Mouse (Mus musculus): ENCODE results near the gene Rasgef1b. TPM values are rescaled to one million over a fixed set of nuclear protein-coding genes. Genes with fewer than 3 reads are reported as not detected.
A peak's percentile ranks its signal among the peaks of the same experiment; 100 is the strongest.

Rasgef1b gene
- polyA plus RNA-seq, 1 experiment from 2014 or later, result 6.5 TPM

GRCm38 (mm10) chr5:99267338-99267737 is 461.5 kb downstream of the Rasgef1b start:
- Histone ChIP-seq H3K4me2 (ENCODE audit: low read depth, low read length) (no peak overlapping the region), H3K27ac (replicated peaks; ENCODE audit: low read depth, low read length) (no peak overlapping the region), H3K9ac (ENCODE audit: low read depth, low read length) (no peak overlapping the region), H3K9me3 (ENCODE audit: control insufficient read depth, low read length) (no peaks in the 10 kb centered on the region), H3K36me3 (ENCODE audit: control insufficient read depth, insufficient read depth, low read length) (no peaks in the 10 kb centered on the region), H3K4me1 (ENCODE audit: control insufficient read depth, insufficient read depth, low read length) (no peaks in the 10 kb centered on the region), H3K4me3 (ENCODE audit: low read depth, low read length) (no peak overlapping the region), H3K27me3 (replicated peaks; ENCODE audit: control insufficient read depth, insufficient read depth, low read length) (no peaks in the 10 kb centered on the region)
- ATAC-seq (ENCODE audit: low read depth) (no peak), DNase-seq (ENCODE audit: low spot score) (no peak)
- 88% methylated on average over 5 of the region's 5 CpGs for WGBS

GRCm38 (mm10) chr5:99266301-99266700 is 462.6 kb downstream of the Rasgef1b start:
- Histone ChIP-seq H3K4me1 (ENCODE audit: control insufficient read depth, insufficient read depth, low read length) (no peaks in the 10 kb centered on the region), H3K36me3 (ENCODE audit: control insufficient read depth, insufficient read depth, low read length) (no peaks in the 10 kb centered on the region), H3K4me3 (ENCODE audit: low read depth, low read length) (no peak overlapping the region), H3K27me3 (replicated peaks; ENCODE audit: control insufficient read depth, insufficient read depth, low read length) (no peaks in the 10 kb centered on the region), H3K4me2 (ENCODE audit: low read depth, low read length) (no peak overlapping the region), H3K9ac (ENCODE audit: low read depth, low read length) (no peak overlapping the region), H3K27ac (replicated peaks; ENCODE audit: low read depth, low read length) (no peak overlapping the region), H3K9me3 (ENCODE audit: control insufficient read depth, low read length) (no peaks in the 10 kb centered on the region)
- ATAC-seq (ENCODE audit: low read depth) (no peak), DNase-seq (ENCODE audit: low spot score) (no peak)
- 90% methylated on average over 8 of the region's 8 CpGs for WGBS

- Histone ChIP-seq H3K9me3 (ENCODE audit: control insufficient read depth, low read length) (no peaks in the 10 kb centered on the region), H3K4me2 (ENCODE audit: low read depth, low read length) (no peak overlapping the region), H3K4me1 (ENCODE audit: control insufficient read depth, insufficient read depth, low read length) (no peaks in the 10 kb centered on the region), H3K36me3 (ENCODE audit: control insufficient read depth, insufficient read depth, low read length) (no peaks in the 10 kb centered on the region), H3K9ac (ENCODE audit: low read depth, low read length) (no peak overlapping the region), H3K27me3 (replicated peaks; ENCODE audit: control insufficient read depth, insufficient read depth, low read length) (no peaks in the 10 kb centered on the region), H3K27ac (replicated peaks; ENCODE audit: low read depth, low read length) (no peak overlapping the region), H3K4me3 (ENCODE audit: low read depth, low read length) (no peak overlapping the region)
- 82% methylated on average over 6 of the region's 6 CpGs for WGBS
- ATAC-seq (ENCODE audit: low read depth) (no peak), DNase-seq (ENCODE audit: low spot score) (no peak)
Measured at GRCm38 (mm10) chr5:99262197-99262920, 466.5 kb downstream of the Rasgef1b start.

- H3K36me3 ChIP-seq (ENCODE audit: control insufficient read depth, insufficient read depth, low read length), result no peaks in the 10 kb centered on the region
- H3K9ac ChIP-seq (ENCODE audit: low read depth, low read length), result no peak overlapping the region
- ATAC-seq (ENCODE audit: low read depth) (no peak), DNase-seq (ENCODE audit: low spot score) (no peak)
- H3K27ac ChIP-seq (replicated peaks; ENCODE audit: low read depth, low read length), result no peak overlapping the region
- no peak overlapping the region for H3K4me3 ChIP-seq (ENCODE audit: low read depth, low read length)
- WGBS, result 80% methylated on average over 4 of the region's 4 CpGs
- H3K9me3 ChIP-seq (ENCODE audit: control insufficient read depth, low read length), result no peaks in the 10 kb centered on the region
- no peaks in the 10 kb centered on the region for H3K27me3 ChIP-seq (replicated peaks; ENCODE audit: control insufficient read depth, insufficient read depth, low read length)
- no peaks in the 10 kb centered on the region for H3K4me1 ChIP-seq (ENCODE audit: control insufficient read depth, insufficient read depth, low read length)
- H3K4me2 ChIP-seq (ENCODE audit: low read depth, low read length), result no peak overlapping the region
Measured at GRCm38 (mm10) chr5:99261121-99261724, 467.6 kb downstream of the Rasgef1b start.

- H3K9ac ChIP-seq (ENCODE audit: low read depth, low read length), result no peak overlapping the region
- H3K27me3 ChIP-seq (replicated peaks; ENCODE audit: control insufficient read depth, insufficient read depth, low read length), result no peaks in the 10 kb centered on the region
- H3K36me3 ChIP-seq (ENCODE audit: control insufficient read depth, insufficient read depth, low read length), result no peaks in the 10 kb centered on the region
- H3K9me3 ChIP-seq (ENCODE audit: control insufficient read depth, low read length), result no peaks in the 10 kb centered on the region
- no peaks in the 10 kb centered on the region for H3K4me1 ChIP-seq (ENCODE audit: control insufficient read depth, insufficient read depth, low read length)
- H3K27ac ChIP-seq (replicated peaks; ENCODE audit: low read depth, low read length), result no peak overlapping the region
- H3K4me3 ChIP-seq (ENCODE audit: low read depth, low read length), result no peak overlapping the region
- 74% methylated on average over 4 of the region's 4 CpGs for WGBS
- DNase-seq (ENCODE audit: low spot score), result no peak
- no peak overlapping the region for H3K4me2 ChIP-seq (ENCODE audit: low read depth, low read length)
- ATAC-seq (ENCODE audit: low read depth), result no peak
Measured at GRCm38 (mm10) chr5:99258003-99258500, 470.8 kb downstream of the Rasgef1b start.

- Histone ChIP-seq H3K9me3 (ENCODE audit: control insufficient read depth, low read length) (no peaks in the 10 kb centered on the region), H3K36me3 (ENCODE audit: control insufficient read depth, insufficient read depth, low read length) (no peaks in the 10 kb centered on the region), H3K27me3 (replicated peaks; ENCODE audit: control insufficient read depth, insufficient read depth, low read length) (no peaks in the 10 kb centered on the region), H3K4me2 (ENCODE audit: low read depth, low read length) (peak overlapping the region; percentile 70), H3K4me1 (ENCODE audit: control insufficient read depth, insufficient read depth, low read length) (no peaks in the 10 kb centered on the region), H3K9ac (ENCODE audit: low read depth, low read length) (peak overlapping the region; percentile 71), H3K4me3 (ENCODE audit: low read depth, low read length) (peak overlapping the region; percentile 67), H3K27ac (replicated peaks; ENCODE audit: low read depth, low read length) (peak overlapping the region; percentile 57)
- DNase-seq (ENCODE audit: low spot score), result peak; percentile 95
- 0% methylated on average over 32 of the region's 78 CpGs for WGBS
- ATAC-seq (ENCODE audit: low read depth), result peak; percentile 93
Measured at GRCm38 (mm10) chr5:99252203-99253135, 476.4 kb downstream of the Rasgef1b start.

- no peaks in the 10 kb centered on the region for H3K27me3 ChIP-seq (replicated peaks; ENCODE audit: control insufficient read depth, insufficient read depth, low read length)
- H3K4me2 ChIP-seq (ENCODE audit: low read depth, low read length), result peak overlapping the region; percentile 70
- no peaks in the 10 kb centered on the region for H3K36me3 ChIP-seq (ENCODE audit: control insufficient read depth, insufficient read depth, low read length)
- no peaks in the 10 kb centered on the region for H3K4me1 ChIP-seq (ENCODE audit: control insufficient read depth, insufficient read depth, low read length)
- no peak overlapping the region for H3K27ac ChIP-seq (replicated peaks; ENCODE audit: low read depth, low read length)
- ATAC-seq (ENCODE audit: low read depth) (no peak), DNase-seq (ENCODE audit: low spot score) (peak; percentile 53)
- peak overlapping the region; percentile 71 for H3K9ac ChIP-seq (ENCODE audit: low read depth, low read length)
- H3K4me3 ChIP-seq (ENCODE audit: low read depth, low read length), result peak overlapping the region; percentile 67
- no peaks in the 10 kb centered on the region for H3K9me3 ChIP-seq (ENCODE audit: control insufficient read depth, low read length)
- 5% methylated on average over 34 of the region's 34 CpGs for WGBS
Measured at GRCm38 (mm10) chr5:99251379-99252202, 477.3 kb downstream of the Rasgef1b start.

- DNase-seq (ENCODE audit: low spot score), result no peak
- no peak for ATAC-seq (ENCODE audit: low read depth)
- H3K4me3 ChIP-seq (ENCODE audit: low read depth, low read length), result peak overlapping the region; percentile 67
- WGBS, result 36% methylated on average over 5 of the region's 5 CpGs
- H3K36me3 ChIP-seq (ENCODE audit: control insufficient read depth, insufficient read depth, low read length), result no peaks in the 10 kb centered on the region
- H3K9ac ChIP-seq (ENCODE audit: low read depth, low read length), result 0 out of 2 replicates have a peak overlapping the region, but pooled peaks have one; percentile 71
- no peaks in the 10 kb centered on the region for H3K27me3 ChIP-seq (replicated peaks; ENCODE audit: control insufficient read depth, insufficient read depth, low read length)
- peak overlapping the region; percentile 70 for H3K4me2 ChIP-seq (ENCODE audit: low read depth, low read length)
- H3K4me1 ChIP-seq (ENCODE audit: control insufficient read depth, insufficient read depth, low read length), result no peaks in the 10 kb centered on the region
- no peak overlapping the region for H3K27ac ChIP-seq (replicated peaks; ENCODE audit: low read depth, low read length)
- no peaks in the 10 kb centered on the region for H3K9me3 ChIP-seq (ENCODE audit: control insufficient read depth, low read length)
Measured at GRCm38 (mm10) chr5:99250820-99251219, 478.0 kb downstream of the Rasgef1b start.
